Mouse (Mus musculus): ENCODE measurements at regions not wholly inside any gene's neighbourhood (a gene's known extent, or its start where the extent isn't known, plus 50 kb on each side); places are given as distances from the start of the nearest gene placed in this dataset.

DNA sequence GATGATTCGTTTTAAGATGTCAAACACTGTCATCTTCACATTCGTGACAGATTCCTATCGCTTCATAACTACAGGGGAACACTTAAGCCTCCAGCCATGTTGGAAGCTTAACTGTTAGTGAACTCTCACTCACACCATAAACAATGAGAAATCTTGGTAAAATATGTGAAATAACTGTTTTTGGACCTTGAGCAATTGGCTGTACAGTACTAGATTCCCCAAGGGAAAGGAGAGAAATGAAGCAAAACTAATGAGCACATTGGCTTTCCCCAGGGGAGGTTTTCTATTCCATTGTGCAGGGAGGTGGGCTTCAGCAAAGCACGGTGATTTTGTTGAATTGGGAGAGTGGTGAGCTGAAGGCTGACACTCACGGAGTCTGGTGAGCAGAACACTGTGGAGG, 56.0 kb upstream of the Osr1 start:
- no peak for TF ChIP-seq CTCF (conservative IDR thresholded peaks at IDR 0.05 in 1 of 2, IDR thresholded peaks at IDR 0.05 in 1 of 2; ENCODE audit: low read depth in 2 of 2, low read length in 2 of 2)
- no peak for TF ChIP-seq EP300 (IDR thresholded peaks at IDR 0.05; ENCODE audit: low read length)
- no peak for TF ChIP-seq MEF2A (IDR thresholded peaks at IDR 0.05; ENCODE audit: borderline replicate concordance, low read depth, low read length)
- TF ChIP-seq USF1 (IDR thresholded peaks at IDR 0.05; ENCODE audit: low read depth, low read length) = no peak
- TF ChIP-seq ZMIZ1 (IDR thresholded peaks at IDR 0.05; ENCODE audit: low read depth, low read length) = no peak
- no peak for TF ChIP-seq MYC (IDR thresholded peaks at IDR 0.05; ENCODE audit: low read depth, low read length)
- no peak for TF ChIP-seq BHLHE40 (IDR thresholded peaks at IDR 0.05; ENCODE audit: low read depth, low read length)
- TF ChIP-seq KAT2A (IDR thresholded peaks at IDR 0.05; ENCODE audit: insufficient replicate concordance, low read length) = no peak
